Mouse (Mus musculus): Measurements from ENCODE around the gene Nat8f2. TPM values are rescaled to one million over a fixed set of nuclear protein-coding genes. Genes with fewer than 3 reads are reported as not detected.

The Nat8f2 gene
- 0.71 TPM for total RNA-seq (2023)

GRCm38 (mm10) chr6:85869006-85869405 lies at the start of gene Nat8f2:
Gene Nat8f2, minus strand, starts transcription at chr6:85869158.

GRCm38 (mm10) chr6:85915539-85916513 lies 46.9 kb upstream of the Nat8f2 start, which contains the start of gene Nat8f1:
Gene Nat8f1, minus strand, starts transcription at chr6:85915687.

GRCm38 (mm10) chr6:85911587-85911986 lies 42.6 kb upstream of the Nat8f2 start, which contains the start of gene Tprkb:
Gene Tprkb, plus strand, starts transcription at chr6:85911865.

GRCm38 (mm10) chr6:85904642-85905061 lies 35.7 kb upstream of the Nat8f2 start, which contains the start of gene Nat8f4:
Gene Nat8f4, minus strand, starts transcription at chr6:85904884.

GRCm38 (mm10) chr6:85831796-85832321 lies 37.1 kb downstream of the Nat8f2 start, which contains the start of gene Nat8:
Gene Nat8, minus strand, starts transcription at chr6:85832082.

GRCm38 (mm10) chr6:85820837-85821236 lies 48.1 kb downstream of the Nat8f2 start, which contains the start of the genes Nat8f6 and Nat8f5:
Gene Nat8f6, minus strand, starts transcription at chr6:85820954.
Gene Nat8f5, minus strand, starts transcription at chr6:85820972.

Other genes starting within 250 kb of the Nat8f2 start
- not detected for gene Nat8f7, start 156.0 kb downstream of the Nat8f2 start, total RNA-seq (2023)
- not detected for gene Nat8f3, start 103.4 kb downstream of the Nat8f2 start, total RNA-seq (2023)
- not detected for gene Nat8f6, start 48.2 kb downstream of the Nat8f2 start, total RNA-seq (2023)
- gene Nat8f5, start 48.2 kb downstream of the Nat8f2 start, total RNA-seq (2023), result not detected
- not detected for gene Nat8, start 37.1 kb downstream of the Nat8f2 start, total RNA-seq (2023)
- 6.1 TPM for gene Nat8f4, start 35.7 kb upstream of the Nat8f2 start, total RNA-seq (2023)
- 24.2 TPM for gene Tprkb, start 42.7 kb upstream of the Nat8f2 start, total RNA-seq (2023)
- 1.2 TPM for gene Nat8f1, start 46.5 kb upstream of the Nat8f2 start, total RNA-seq (2023)
- gene Dusp11, start 92.5 kb upstream of the Nat8f2 start, total RNA-seq (2023), result 291 TPM
- not detected for gene Figla, start 147.0 kb upstream of the Nat8f2 start, total RNA-seq (2023)
- 0.74 TPM for gene Add2, start 159.5 kb upstream of the Nat8f2 start, total RNA-seq (2023)

Data from CD4-positive naive resting alpha-beta T cell, adult 57 days (primary cell).